Mouse (Mus musculus) urinary bladder, postnatal 10 days (tissue): ENCODE measurements around the gene Creb1.
"Not testable (repeated sequence)": the region's sequence is repeated elsewhere in the genome, so short reads cannot be mapped to it uniquely, and the experiment has no call there.

ENCODE experiments used
- DNase-seq: peaks from one replicate; pipeline ENCODE4 v3.0.0; 2022; ENCODE audit warnings: low spot score

The Creb1 gene

DNA sequence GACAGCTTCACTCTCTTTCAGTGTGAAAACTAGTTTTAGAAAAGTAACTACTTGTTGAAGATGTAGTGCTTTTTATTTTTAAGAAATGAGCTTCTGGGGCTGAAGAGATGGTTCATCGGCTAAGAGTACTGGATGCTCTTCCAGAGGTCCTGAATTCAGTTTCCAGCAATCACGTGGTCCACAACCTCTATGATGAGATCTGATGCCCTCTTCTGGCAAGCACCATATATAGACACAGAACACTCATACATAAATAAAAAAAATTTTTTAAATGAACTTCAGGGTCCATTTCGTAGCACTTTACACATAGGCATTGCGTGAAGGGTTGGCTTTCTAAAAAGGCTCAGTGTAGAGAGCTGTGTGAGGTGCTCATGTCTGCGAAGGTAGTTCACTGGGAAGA is 11.3 kb downstream of the Creb1 start:
- no peak for DNase-seq

DNA sequence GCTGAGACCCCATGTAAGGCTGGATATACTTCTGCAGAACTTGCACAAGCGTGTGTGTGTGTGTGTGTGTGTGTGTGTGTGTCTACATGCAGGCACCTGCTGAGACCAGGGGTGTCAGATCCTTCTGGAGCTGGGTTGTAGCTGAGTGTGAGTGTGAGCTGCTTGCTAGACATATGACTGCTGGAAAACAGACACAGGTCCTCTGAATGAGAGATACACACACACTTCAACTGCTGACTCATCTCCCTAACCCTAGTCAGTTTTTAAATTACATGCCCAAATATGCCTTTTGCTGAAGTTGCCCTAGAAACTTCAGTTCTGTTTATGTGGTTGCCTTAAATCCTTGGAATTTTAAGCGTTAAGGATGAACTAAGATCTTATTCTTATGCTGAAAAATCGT is 13.6 kb downstream of the Creb1 start:
- no peak for DNase-seq

DNA sequence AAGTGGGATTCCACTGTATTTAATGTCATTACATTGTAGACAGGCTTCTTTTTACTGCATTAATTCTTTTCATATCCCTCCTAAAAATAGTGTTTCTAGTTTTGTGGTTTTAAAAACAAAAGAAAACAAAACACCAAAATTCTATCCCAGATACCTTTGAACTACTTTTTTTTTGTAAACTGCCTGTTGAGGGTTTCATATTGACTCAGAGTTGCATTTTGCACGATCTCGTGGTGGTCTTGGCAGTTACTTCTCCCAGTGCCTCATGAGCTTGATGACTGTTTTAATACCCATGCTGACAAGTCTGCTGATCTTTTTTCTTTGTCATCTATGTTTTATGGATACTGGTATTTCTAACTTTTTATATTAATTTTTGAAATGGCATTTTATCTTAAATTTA is 16.9 kb downstream of the Creb1 start:
- no peak for DNase-seq

DNA sequence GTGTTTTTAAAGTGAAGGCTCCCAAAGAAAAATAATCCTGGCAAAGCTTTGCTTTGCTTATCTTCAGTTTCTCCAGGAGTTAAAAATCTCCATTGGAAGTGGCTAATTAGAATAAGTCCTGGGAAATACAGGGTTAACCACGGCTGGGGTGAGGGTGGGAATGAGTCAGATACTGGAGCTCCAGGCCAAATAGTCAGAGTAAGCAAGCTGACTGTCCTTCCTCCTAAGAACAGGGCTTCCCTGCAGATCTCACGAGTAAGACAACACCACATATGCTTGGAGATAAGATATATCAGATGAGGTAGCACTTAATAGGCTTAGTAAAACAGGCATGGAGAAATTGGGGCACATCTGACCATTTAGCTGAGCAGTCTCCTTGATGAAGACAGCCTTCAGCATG is 19.5 kb downstream of the Creb1 start:
- DNase-seq: no peak

DNA sequence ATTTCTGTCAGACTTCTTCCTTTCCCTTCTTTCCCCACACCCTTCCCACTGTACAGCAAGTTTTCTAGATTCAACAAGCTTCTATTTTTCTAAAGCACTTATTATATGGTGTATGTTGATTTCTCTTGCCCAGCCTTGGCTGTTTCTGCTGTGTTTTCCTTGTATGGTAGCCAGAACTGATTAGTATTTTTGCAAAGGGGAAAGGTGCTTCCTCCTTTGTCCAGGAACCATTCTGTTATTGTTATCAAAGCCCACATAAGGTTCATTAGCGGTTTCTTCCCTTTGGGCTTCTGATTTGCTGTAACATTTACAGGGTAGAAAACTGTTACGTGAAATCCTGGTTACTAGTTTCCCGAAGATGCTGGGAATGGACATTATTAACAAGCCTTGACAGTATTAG is 27.7 kb downstream of the Creb1 start:
- DNase-seq: no peak

DNA sequence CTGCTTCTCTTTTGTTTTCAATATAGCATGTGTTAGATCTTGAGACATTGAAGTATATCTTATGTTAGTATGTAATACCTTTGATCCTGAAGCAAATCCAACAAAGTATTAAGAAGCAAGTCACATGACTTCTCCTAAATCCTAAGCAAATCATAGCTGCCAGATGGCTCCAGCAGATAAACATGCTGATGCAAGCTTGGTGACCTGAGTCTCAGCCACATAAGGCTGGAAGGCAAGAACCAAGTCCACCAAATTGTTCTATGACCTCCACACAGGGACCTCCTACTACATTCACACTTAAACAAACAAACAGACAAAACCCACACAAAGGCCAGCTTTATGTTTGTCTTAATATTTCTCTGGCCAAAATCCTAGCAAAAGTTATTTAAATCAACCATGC is 35.8 kb downstream of the Creb1 start:
- DNase-seq: no peak

DNA sequence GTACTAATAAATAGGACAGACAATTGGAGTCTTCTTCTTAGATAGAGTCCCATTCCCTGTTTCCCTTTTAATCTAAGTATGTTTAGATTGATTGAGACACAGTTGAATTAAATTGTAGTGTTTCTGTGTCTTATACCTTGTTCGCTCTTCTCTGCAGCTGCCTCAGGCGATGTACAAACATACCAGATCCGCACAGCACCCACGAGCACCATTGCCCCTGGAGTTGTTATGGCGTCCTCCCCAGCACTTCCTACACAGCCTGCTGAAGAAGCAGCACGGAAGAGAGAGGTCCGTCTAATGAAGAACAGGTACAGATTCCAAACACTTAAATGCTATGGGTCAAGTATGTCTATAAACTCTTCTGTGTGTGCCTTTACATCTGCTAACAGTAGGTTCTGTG is 43.6 kb downstream of the Creb1 start:
- DNase-seq: no peak

DNA sequence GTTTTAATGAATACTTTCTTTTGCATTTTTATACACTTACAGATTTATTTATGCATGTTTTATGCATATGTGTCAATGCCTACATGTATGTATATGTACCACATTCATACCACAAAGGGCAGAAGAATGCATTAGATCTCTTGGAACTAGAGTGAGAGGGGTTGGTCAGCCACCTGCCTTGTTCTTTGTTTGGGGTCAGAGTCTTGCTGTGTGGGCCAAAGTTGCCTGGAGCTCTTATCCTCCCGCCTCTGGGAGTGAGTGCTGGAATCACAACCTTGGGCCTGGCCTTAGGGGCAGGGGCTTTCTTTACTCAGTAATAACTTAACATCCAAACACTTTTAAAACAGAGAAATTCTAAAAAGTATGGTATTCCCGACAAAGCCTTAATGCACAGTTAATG is 44.3 kb downstream of the Creb1 start:
- no peak for DNase-seq

DNA sequence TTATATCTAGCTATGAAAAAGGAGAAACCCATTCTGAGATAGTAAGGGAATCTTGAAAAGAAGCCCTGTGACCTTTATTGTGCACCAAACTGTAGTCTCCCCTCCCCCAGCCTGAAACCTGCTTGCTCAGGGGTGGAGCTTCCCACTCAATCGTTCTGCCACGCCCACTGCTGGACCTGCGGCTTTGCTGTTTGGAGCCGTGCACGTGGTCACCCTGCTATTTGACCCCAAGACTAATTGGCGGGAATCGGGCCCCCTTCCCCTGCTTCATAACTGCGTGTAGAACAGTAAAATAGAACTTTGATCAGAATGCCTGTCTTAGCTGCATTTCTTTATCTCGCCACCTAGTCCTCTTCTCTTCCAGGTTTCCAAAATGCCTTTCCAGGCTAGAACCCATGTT is 45.5 kb downstream of the Creb1 start:
- DNase-seq: not testable (repeated sequence)

DNA sequence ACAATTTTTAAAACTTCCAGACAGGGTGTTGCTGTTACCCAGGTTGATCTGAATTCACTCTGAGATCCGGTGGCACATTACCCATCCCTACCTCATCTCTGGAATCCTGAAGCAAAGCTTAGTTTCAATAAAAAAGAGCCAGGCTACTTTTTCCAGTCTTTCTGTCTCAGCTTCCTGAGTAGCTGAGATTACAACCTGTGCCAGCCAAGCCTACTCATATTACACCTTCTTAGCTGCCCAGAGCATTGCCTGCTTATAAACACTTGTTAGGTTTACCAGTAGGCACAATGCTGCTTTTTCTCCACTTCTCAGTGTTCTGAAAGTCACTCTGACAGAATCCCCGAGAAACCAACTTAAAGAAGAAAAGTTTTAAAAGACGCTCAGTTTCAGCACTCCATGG is 46.4 kb downstream of the Creb1 start:
- no peak for DNase-seq

DNA sequence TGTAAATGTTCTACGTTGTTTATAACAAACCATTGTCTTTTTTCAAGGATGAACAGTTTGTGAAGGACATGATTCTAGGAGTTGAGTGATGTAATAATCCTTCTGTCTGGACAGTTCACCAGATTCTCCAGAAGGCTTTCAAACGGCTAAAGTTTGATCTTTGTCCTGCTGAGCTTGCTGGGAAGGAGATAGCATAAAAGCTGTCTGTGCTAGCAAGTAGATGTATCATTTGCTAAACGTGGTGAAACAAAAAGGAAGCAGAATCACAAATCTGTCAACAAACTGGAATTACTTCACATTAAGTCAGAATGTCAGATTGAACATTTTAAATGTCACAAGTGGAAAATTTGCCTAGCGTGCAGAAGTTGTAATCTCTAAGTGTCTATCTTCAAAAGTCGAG is 66.5 kb downstream of the Creb1 start:
- no peak for DNase-seq

DNA sequence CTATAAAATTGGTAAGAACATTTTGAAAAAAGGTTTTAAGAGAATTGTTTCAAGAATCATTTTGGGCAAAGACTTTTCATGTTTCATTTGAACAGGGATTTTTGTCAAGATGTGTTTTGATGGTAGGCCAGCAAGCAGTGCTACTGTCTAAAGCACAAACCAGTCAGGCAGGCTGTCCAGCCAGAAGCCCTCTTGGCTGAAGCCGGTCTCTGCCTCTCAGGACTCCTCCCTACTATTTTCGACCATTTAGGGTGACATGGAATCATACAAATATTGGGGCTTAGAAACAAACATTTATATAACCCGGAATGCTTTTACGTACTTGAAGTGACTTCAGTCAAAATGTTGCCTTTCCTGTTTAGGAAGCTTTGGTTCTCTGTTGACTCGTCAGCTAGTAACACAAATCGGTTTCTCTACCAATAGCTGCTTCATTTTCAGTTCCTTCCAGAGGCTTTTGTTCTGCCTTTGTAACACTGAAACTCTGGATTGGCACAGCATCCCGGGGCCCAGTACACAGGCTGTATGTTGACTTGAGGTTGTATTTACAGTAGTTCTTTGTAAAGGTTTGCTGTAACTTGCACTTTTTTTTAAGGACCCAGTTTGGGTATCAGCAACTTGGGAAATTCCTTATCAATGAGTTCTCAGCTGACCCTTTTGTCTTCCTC is 68.1 kb downstream of the Creb1 start:
- no peak for DNase-seq

DNA sequence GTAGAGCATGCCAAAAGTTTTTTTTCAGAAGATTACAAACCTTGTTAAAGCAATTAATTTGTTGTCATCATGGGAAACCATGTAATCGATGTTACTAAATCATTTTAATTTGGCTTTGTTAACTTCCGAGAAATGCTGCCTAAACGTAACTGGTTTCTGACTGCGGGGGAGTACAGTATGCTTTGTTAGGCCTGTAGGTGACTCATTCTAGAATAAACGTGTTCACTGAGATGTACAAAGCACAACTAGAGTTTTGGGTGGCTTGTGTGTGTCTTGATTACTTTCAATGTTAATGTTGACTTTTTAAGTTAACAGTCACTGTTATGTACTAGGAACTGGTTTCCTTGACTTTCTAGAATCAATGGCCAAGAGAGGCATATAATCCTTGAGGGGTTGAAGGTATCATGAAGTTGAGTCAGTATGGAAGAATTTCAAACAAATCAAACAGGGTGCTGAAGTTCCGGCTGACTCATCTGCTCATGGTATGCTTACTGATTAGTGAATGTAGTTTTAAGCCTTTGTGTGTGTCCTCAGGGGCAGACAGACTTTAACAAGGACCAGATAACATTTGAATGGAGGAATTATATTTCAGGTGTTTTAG is 68.9 kb downstream of the Creb1 start:
- DNase-seq: no peak

DNA sequence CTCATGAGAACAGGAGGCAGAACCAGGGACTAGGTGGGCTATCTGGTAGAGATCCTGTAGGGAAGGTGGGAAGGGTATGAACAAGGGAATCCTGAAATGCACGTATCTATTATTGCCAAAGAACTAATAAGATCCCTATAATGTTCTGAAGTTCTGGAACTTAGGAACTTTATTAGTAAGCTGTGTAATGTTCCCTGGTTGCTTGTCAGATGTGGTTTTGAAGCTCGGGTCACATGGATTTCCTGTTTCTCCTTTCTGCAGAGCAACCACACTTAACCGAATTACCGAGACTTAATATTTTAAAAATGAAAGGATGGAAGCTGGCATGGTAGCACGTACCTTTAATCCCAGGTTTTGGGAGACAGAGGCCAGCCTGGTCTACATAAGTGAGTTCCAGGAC is 70.9 kb downstream of the Creb1 start:
- DNase-seq: no peak

DNA sequence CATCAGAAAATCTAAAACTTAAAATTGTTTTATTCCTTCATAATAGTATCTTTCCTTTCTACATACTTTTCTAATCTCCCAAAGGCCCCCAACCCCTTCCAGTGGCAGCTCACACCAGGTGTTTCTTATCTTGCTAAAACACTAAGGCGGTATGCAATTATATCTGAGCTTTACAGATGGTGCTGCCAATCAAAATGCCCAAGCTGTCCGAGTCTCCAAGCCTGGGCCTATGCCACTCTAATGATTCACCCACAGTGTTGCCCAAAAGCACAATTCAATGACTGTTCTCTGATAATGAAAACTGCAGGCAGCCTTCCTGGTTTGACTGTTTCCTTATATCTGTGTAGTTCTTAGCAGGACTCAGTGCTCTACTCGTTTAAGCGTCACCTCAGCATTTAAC is 76.7 kb downstream of the Creb1 start:
- DNase-seq: no peak

DNA sequence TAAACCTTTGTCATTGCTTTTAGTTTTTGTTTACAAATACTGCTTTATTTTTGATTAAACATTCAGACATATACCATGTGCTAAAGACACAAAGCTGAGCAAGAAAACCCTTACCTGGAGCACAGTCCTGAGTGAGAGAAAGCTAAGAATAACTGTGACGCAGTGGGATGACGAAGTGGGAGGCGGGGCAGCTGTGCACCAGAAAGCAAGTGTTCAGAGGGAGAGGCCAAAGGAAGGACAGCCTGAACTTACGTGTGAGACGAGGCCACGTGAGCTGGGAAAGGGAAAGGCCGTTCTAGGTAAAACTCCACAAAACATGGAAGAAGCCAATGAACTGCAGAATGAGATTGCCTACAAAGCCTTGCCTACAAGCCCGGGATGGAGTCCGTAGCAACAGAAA is 77.5 kb downstream of the Creb1 start:
- DNase-seq: no peak

DNA sequence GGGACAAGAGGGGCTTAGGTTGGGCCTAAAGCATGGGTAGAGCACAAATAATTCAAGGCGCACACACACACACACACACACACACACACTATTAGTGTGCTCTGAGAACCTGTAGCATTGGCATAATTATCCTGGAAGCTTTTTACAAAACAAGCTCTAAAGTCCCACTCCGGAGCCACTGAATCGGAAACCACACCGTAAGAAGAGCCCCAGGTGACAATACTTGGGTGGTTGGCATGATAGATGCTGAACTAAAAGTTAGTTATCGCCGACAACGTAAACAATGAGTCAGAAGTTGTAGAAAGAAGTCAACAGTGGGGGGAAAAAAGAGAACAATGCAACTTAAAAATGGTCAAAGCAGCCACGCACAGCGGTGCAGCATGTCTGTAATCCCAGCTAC is 81.9 kb downstream of the Creb1 start:
- no peak for DNase-seq

DNA sequence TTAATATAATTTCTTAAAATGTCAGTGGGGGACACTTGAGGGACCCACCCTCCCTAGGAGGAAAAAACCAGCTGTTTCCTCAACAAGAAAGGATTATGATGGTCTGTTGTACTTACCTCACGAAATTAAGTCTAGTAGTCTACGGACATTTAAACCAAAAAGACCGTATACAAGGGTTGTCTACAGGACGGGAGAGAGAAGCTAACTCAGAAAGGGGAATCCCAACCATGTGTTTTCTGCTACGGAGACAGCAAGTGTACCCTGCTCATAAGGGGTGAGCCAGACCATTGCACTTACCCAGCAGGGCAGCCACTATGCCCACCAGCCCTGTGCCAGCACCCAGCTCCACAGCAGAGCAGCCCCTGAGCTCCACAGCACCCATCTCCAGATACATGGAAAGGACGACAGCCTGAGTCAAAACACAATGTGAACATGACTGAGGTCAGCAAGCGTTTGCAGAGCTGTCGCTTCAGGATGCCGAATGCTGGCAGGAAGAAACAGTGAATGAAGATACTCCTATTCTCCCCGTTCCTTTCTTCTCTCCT is 82.4 kb downstream of the Creb1 start:
- DNase-seq: no peak

DNA sequence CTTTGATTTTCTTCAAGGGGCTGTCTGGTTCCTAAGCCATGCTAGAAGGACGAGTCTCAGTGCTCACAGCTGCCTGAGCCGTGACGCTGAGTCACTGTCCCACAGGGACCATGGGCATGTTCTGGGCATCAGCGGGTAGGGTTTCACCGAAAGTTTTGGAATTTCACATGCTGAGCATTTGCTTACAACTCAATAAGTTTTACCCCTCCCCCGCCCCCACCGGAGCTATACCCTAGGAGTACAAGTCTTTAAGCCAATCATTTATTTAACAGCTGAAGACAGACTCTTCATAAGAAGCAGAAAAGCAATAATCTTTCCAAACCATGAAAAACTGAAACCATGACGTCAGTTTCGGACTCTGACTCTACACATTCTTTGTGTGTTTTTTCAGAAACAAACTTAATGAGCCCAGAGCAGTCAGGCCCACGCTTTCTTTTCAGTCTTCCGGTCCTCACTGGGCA is 83.1 kb downstream of the Creb1 start:
- no peak for DNase-seq

DNA sequence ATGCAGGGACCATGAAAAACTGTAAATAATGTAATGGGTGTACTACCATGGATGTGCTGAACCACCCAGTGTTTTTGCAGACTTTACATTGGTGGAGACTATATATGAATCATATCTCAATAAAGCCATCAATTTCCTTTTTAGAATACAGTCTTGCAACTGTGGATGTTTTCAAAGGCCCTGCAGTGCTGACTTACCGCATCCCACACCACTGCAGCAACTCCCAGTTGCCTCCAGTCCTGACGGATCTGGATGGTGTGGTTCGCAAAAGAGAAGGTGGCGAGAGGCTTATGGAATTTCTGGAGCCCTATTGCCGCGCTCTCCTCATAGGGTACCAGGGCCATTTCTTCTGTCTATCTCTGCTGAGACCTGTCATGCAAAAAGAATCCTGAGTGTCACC is 83.6 kb downstream of the Creb1 start:
- DNase-seq: no peak

DNA sequence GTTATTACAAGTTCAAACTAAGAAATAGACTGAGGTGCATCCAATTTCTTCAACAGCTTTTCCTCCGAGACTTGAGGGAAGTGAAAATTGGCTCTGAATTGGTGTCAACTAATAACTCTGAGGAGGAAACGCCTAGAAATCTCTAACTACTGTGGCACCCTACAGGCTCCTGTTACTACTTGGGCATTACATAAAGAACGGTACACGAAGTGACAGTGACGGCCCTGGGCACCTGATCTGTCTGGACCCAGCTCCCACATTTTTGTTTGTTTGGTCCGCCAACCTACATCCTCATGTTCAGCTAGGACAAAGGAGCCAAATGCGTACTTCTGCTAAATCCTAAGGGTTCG is 84.1 kb downstream of the Creb1 start:
- DNase-seq: no peak

DNA sequence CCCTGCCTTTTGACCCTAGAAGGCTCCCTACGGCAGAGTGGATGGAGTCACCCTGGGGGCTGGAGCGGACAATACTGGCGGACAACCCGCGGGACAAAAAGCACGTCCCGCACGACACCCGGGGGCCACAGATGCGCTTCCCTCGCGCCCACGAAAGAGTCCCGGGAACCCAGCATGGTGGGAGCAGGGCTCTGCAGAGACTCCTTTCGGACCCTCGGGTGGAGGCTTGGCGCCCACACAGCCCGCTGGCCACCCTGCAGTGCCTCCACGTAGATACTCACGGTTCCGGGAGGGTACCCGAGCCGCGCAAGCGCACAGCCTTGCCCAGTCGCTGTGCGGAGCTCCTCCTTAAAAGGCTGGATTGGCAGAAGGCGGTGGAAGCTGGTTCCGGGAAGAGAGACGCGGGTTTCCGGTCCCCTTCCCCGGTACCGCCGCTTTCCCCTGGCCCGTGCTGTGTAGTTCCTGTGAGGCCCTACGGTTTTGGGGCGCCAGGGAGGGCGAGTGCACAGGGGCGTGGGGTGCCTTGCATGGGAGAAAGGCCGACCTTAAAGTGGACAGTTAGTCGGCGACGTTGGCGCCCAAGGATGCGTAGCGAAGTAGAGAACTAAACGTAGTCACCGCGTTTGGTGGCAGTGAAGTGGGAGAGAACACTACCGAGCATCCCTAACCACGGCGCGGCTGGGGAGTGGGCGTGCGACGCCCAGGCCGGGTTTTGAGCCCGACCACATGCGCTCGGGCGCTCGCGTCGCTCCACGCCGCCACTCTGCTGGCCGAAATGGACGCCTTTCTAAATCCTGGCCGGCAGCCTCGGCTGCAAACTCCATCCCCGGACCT is 84.7 kb downstream of the Creb1 start, which contains the start of gene Mettl21a:
TSS of gene Mettl21a (minus strand) at position 362 of the 834 bp plus-strand sequence.
- peak; percentile 62 for DNase-seq

DNA sequence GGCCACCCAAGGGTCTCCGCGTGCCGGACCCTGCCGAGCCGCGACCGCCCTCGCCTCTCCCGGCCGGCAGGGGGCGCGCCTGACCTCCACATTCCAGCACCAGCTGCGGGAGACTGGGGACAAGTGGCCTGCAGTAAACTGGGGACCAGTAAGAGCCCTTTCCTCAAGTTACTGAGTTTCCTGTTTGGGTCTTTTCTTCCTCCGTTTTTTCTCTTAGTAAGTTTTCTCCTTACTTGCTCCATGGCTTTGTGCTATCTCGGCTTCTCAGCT is 85.2 kb downstream of the Creb1 start:
- DNase-seq: peak; percentile 45
